In genomic region chr9:120491509-120491908, GRCm38 (mm10) we compare ENCODE assay signal across 7 mouse cellular contexts. TPM values are rescaled to one million over a fixed set of nuclear protein-coding genes. Genes with fewer than 3 reads are reported as not detected.
A peak's percentile ranks its signal among the peaks of the same experiment; 100 is the strongest.
DNase-seq lines count a peak whose midpoint lies in the region; ATAC-seq and TF ChIP-seq lines count a peak whose summit lies in the region.

No protein-coding gene starts in this region.

- peak; percentile 22 for DNase-seq in liver, adult 2 months (ENCODE audit: extremely low read depth, low read depth, low spot score)
- no peak for DNase-seq in liver
- peak; percentile 24 for DNase-seq in embryonic facial prominence, embryonic 11.5 days (ENCODE audit: low spot score)
- no peak for DNase-seq in adrenal gland, postnatal 25 days
- DNase-seq in cerebellum, postnatal 25 days = no peak

- no peak overlapping the region for H3K9ac ChIP-seq in liver, adult 2 months (ENCODE audit: low read depth, low read length)
- H3K9ac ChIP-seq in embryonic facial prominence, embryonic 11.5 days (replicated peaks; ENCODE audit: low read length) = no peak overlapping the region
- H3K9ac ChIP-seq in intestine, embryonic 16.5 days (ENCODE audit: low read depth, low read length) = no peak overlapping the region
- H3K9ac ChIP-seq in neural tube, embryonic 15.5 days (replicated peaks) = no peak overlapping the region

- TF ChIP-seq POLR2A in liver, adult 2 months (IDR thresholded peaks at IDR 0.05; ENCODE audit: extremely low read depth, insufficient read depth, low read length) = no peak

- H3K27ac ChIP-seq in liver, adult 2 months (replicated peaks; ENCODE audit: insufficient read depth, low read depth, low read length) = no peak overlapping the region
- no peak overlapping the region for H3K27ac ChIP-seq in embryonic facial prominence, embryonic 11.5 days (replicated peaks; ENCODE audit: low read depth, low read length)
- H3K27ac ChIP-seq in intestine, embryonic 16.5 days (ENCODE audit: low read length) = no peak overlapping the region
- H3K27ac ChIP-seq in neural tube, embryonic 15.5 days (replicated peaks) = no peak overlapping the region

- no peaks in the 10 kb centered on the region for H3K9me3 ChIP-seq in embryonic facial prominence, embryonic 11.5 days (replicated peaks; ENCODE audit: control insufficient read depth, low read length)
- no peaks in the 10 kb centered on the region for H3K9me3 ChIP-seq in intestine, embryonic 16.5 days (ENCODE audit: control insufficient read depth, low read length)
- H3K9me3 ChIP-seq in neural tube, embryonic 15.5 days (replicated peaks) = no peaks in the 10 kb centered on the region

- no peak for ATAC-seq in embryonic facial prominence, embryonic 11.5 days (replicated peaks; ENCODE audit: insufficient number of reproducible peaks, low FRiP score, low TSS enrichment, low read depth)
- ATAC-seq in intestine, embryonic 16.5 days = no peak
- ATAC-seq in neural tube, embryonic 15.5 days (ENCODE audit: low FRiP score) = no peak

- no peaks in the 10 kb centered on the region for H3K79me2 ChIP-seq in liver, adult 2 months (ENCODE audit: control insufficient read depth, insufficient read depth, low read length)

- H3K4me1 ChIP-seq in liver, adult 2 months (ENCODE audit: control insufficient read depth, insufficient read depth, low read length) = peaks cover 3% of the 10 kb centered on the region; the same call in 1 of the 2 replicates
- H3K4me1 ChIP-seq in embryonic facial prominence, embryonic 11.5 days (ENCODE audit: control insufficient read depth, insufficient read depth, low read length) = no peaks in the 10 kb centered on the region
- H3K4me1 ChIP-seq in intestine, embryonic 16.5 days (ENCODE audit: control insufficient read depth, insufficient read depth, low read length) = peaks cover 9% of the 10 kb centered on the region
- peaks cover 19% of the 10 kb centered on the region for H3K4me1 ChIP-seq in neural tube, embryonic 15.5 days

- no peak overlapping the region; the same call in 1 of the 2 replicates for H3K4me3 ChIP-seq in liver, adult 2 months (ENCODE audit: insufficient read depth, low read depth, low read length)
- peak overlapping the region; percentile 98; the same call in 1 of the 2 replicates for H3K4me3 ChIP-seq in embryonic facial prominence, embryonic 11.5 days (ENCODE audit: low read depth, low read length)
- peak overlapping the region; percentile 99 for H3K4me3 ChIP-seq in intestine, embryonic 16.5 days (ENCODE audit: low read length)
- H3K4me3 ChIP-seq in neural tube, embryonic 15.5 days (replicated peaks) = peak overlapping the region; percentile 95

- peak overlapping the region; percentile 86 for H3K4me2 ChIP-seq in embryonic facial prominence, embryonic 11.5 days (ENCODE audit: low read depth, low read length)
- peak overlapping the region; percentile 82 for H3K4me2 ChIP-seq in intestine, embryonic 16.5 days (ENCODE audit: low read depth, low read length)
- H3K4me2 ChIP-seq in neural tube, embryonic 15.5 days = peak overlapping the region; percentile 83

- peaks cover 5% of the 10 kb centered on the region for H3K36me3 ChIP-seq in liver, adult 2 months (ENCODE audit: control insufficient read depth, insufficient read depth, low read length)
- H3K36me3 ChIP-seq in embryonic facial prominence, embryonic 11.5 days (replicated peaks; ENCODE audit: control insufficient read depth, insufficient read depth, low read depth, low read length) = peaks cover 4% of the 10 kb centered on the region
- peaks cover 13% of the 10 kb centered on the region for H3K36me3 ChIP-seq in intestine, embryonic 16.5 days (ENCODE audit: control insufficient read depth, insufficient read depth, low read length)
- peaks cover 20% of the 10 kb centered on the region for H3K36me3 ChIP-seq in neural tube, embryonic 15.5 days

- WGBS in liver, adult 2 months = 81% methylated on average over 3 of the region's 3 CpGs
- 86% methylated on average over 3 of the region's 3 CpGs for WGBS in embryonic facial prominence, embryonic 11.5 days
- 87% methylated on average over 3 of the region's 3 CpGs for WGBS in intestine, embryonic 16.5 days
- 79% methylated on average over 3 of the region's 3 CpGs for WGBS in neural tube, embryonic 15.5 days

- H3K27me3 ChIP-seq in liver, adult 2 months (ENCODE audit: control insufficient read depth, insufficient read depth, low read length) = no peaks in the 10 kb centered on the region
- no peaks in the 10 kb centered on the region for H3K27me3 ChIP-seq in embryonic facial prominence, embryonic 11.5 days (ENCODE audit: control insufficient read depth, insufficient read depth, low read length)
- H3K27me3 ChIP-seq in intestine, embryonic 16.5 days (replicated peaks; ENCODE audit: control insufficient read depth, insufficient read depth, low read length) = no peaks in the 10 kb centered on the region
- no peaks in the 10 kb centered on the region for H3K27me3 ChIP-seq in neural tube, embryonic 15.5 days (replicated peaks)

- TF ChIP-seq CTCF in liver, adult 2 months (IDR thresholded peaks at IDR 0.05; ENCODE audit: low read depth, low read length) = no peak

RNA-seq across cellular contexts. Expression of gene Eif1b, which starts 0.5 kb away (rescaled TPM):
- total RNA-seq in liver, adult 2 months (2014; rRNA removed) = 14.7 and 18.8 TPM in 2 replicates
- polyA plus RNA-seq in liver, adult 2 months (2012; rRNA removed) = 19.9 and 22.3 TPM in 2 replicates
- 245 and 261 TPM in 2 replicates for polyA plus RNA-seq in embryonic facial prominence, embryonic 11.5 days (2014; fragmentation: Nextera tagmentation; extraction: Ambion mirVana)
- polyA plus RNA-seq in intestine, embryonic 16.5 days (2015; fragmentation: Nextera tagmentation; extraction: Ambion mirVana) = 129 and 141 TPM in 2 replicates
- polyA plus RNA-seq in neural tube, embryonic 15.5 days (2015; fragmentation: Nextera tagmentation; extraction: Ambion mirVana) = 297 and 338 TPM in 2 replicates
- 45.6 and 51.8 TPM in 2 replicates for total RNA-seq in adrenal gland, postnatal 25 days (2021)

RNA-seq across cellular contexts. Expression of gene Entpd3, which starts 48.1 kb away (rescaled TPM):
- total RNA-seq in liver, adult 2 months (2014; rRNA removed) = 0.07 TPM in 1 of 2 replicates, not detected in the other
- polyA plus RNA-seq in liver, adult 2 months (2012; rRNA removed) = not detected in 2 replicates
- polyA plus RNA-seq in embryonic facial prominence, embryonic 11.5 days (2014; fragmentation: Nextera tagmentation; extraction: Ambion mirVana) = 0.53 and 1.1 TPM in 2 replicates
- polyA plus RNA-seq in intestine, embryonic 16.5 days (2015; fragmentation: Nextera tagmentation; extraction: Ambion mirVana) = 1.7 and 1.9 TPM in 2 replicates
- polyA plus RNA-seq in neural tube, embryonic 15.5 days (2015; fragmentation: Nextera tagmentation; extraction: Ambion mirVana) = 4.8 and 5.0 TPM in 2 replicates
- 1.8 and 2.3 TPM in 2 replicates for total RNA-seq in adrenal gland, postnatal 25 days (2021)

Comparison
In these comparisons a context has a peak if more than half of its experiments do, and no peak if none do; other contexts are left out.
1. DNase-seq: peak in liver, adult 2 months (single experiment) and embryonic facial prominence, embryonic 11.5 days (single experiment); none in liver (single experiment), adrenal gland, postnatal 25 days (single experiment) and cerebellum, postnatal 25 days (0 of 2).
2. Peak in every context shown above with its lines, with median percentiles within 50 percentile points of each other: H3K4me2 ChIP-seq.